Mouse (Mus musculus): ENCODE data around the gene Ear10.
"Not testable (repeated sequence)": the region's sequence is repeated elsewhere in the genome, so short reads cannot be mapped to it uniquely, and the experiment has no call there.

Ear10 gene

DNA sequence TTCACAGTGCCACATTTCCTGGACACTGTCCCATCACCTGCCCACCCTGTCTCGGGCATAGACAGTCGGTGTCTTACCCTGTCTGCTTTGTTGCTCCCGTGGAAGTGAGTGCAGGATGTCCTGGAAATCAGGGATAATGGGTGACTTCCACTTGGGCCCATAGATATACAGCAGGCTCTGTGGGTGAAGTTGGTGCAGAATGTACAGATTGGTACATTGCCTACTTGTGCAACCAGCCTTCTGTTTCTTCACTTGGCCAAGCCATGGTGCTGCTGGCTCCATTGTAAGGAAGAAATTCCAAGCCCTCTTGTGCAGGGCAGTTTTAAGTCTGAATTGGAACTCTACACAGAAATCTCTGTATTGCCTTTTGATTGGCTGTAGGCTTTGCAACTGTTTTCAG is at the start of gene Ear10:
Ear10 (minus strand) TSS at position 101 of the 400 bp plus-strand sequence.
- not testable (repeated sequence) for DNase-seq (ENCODE audit: low spot score)

DNA sequence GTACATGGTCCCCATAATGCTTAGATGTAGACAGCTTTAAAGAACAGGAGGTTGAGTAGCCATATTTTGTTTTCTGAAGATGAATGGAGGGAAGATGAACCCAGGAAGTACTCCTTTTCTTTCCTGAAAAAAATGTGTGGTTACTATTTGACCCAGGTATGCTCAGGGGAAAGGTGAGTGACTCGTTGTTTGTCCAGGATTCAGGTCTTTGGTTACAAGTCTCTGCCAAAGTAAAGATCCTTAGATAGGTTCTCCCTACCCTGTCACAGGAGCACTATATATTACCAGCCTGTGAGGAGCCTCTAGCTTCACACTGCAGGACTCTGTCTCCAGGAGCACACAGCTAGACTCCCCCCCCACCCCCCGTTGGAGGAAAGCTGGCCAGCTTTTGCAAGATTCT is 33.4 kb upstream of the Ear10 start, which contains the start of gene Ang5:
Ang5 (plus strand) TSS at position 301 of the 400 bp plus-strand sequence.
- DNase-seq (ENCODE audit: low spot score), result not testable (repeated sequence)

DNA sequence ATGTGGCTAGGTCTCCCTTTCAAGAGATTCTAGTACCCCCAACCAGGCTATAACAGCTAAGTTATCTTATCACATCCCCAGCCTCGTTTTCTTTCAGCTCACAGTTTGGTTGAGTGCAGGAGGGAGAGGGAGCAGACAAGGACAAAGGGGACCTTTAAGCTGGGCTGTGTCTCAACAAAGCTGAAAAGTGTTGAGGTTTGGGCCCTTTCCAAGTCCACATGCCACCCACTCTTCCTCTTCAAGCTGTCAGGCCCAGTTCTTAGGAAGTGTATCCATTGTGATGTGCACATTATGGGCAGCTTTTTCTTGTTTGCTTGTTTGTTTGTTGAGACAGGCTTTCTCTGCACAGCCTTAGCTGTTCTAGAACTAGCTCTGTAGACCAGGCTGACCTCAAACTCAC is 31.7 kb upstream of the Ear10 start:
- DNase-seq (ENCODE audit: low spot score), result not testable (repeated sequence)

DNA sequence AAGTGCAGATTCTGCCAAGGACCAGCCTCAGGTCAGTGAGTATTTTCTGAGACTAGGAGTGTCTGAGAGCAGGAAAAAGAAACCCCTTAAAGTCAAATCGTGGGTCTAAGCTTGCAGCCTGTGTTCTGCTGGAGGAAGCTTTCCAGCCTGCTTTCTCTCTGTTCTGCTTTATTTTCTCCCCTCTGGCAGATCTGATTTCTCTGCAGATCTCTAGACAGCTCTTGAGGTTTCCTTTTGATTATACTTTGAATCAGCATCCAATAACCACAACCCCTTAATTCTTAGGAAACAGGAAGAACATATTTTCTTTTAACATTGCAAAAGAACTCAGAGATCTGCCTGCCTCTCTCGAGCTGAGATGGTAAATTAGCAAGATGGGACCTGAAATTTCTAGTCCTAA is 30.0 kb upstream of the Ear10 start:
- DNase-seq (ENCODE audit: low spot score), result not testable (repeated sequence)

DNA sequence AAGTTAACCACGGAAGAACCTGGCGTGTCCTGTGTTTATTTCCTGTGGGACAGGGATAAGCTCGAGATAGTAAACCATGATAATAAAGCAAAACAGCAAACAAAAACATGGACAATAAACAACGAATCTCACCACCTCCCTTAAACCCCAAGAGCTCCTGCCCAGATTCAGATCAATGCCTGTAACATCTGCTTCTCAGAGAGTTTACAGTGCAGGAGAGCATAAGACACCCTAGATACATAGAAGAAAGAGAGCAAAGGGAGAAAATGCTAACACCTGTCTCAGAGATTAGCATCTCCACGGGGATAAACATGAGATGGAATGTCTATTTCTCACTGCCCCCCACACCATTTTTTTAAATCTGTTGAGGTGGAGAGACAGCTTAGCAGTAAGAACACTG is 10.0 kb upstream of the Ear10 start:
- not testable (repeated sequence) for DNase-seq (ENCODE audit: low spot score)

DNA sequence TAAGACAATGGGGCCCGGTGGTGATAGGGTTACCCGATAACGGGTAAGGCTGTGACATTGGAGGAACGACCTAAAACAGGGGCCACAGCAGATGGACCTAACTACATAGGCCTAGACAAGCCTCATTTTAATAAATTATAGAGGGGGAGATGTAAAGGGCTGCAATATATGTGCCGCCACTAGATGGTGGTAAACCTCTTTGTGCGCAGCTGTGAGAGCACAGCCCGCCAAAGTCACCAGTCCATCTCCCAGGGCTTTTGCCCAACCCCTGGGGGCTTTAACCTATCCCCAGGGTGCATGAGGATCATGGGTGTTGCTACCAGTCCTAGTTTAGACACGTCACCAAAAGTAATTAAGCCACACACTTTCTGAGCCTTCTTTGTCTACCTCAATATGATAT is 9.6 kb upstream of the Ear10 start:
- DNase-seq (ENCODE audit: low spot score), result peak; percentile 64

DNA sequence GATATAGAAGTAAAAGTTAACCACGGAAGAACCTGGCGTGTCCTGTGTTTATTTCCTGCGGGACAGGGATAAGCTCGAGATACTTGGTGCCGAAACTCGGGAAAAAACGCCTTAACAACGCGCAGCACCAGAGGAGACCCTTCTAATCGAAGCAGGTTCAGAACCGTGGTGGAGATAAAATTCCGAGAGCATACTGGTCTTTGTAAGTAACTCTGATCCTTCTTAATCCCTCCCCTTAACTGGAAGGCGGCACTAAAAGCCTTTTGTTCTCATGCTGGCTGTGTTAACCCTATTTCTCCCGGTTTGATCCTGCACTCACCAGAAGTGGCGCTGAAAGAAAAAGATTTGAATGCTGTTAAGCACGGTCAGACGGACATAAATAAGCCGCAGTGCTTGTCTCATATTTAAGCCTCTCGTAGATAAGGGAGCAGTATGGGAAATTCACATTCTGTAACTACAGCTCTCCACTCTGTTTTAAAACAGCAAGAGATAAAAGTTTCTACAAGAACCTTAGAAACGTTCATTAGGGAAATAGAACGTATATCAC is 2.1 kb upstream of the Ear10 start:
- DNase-seq (ENCODE audit: low spot score), result peak; percentile 42

DNA sequence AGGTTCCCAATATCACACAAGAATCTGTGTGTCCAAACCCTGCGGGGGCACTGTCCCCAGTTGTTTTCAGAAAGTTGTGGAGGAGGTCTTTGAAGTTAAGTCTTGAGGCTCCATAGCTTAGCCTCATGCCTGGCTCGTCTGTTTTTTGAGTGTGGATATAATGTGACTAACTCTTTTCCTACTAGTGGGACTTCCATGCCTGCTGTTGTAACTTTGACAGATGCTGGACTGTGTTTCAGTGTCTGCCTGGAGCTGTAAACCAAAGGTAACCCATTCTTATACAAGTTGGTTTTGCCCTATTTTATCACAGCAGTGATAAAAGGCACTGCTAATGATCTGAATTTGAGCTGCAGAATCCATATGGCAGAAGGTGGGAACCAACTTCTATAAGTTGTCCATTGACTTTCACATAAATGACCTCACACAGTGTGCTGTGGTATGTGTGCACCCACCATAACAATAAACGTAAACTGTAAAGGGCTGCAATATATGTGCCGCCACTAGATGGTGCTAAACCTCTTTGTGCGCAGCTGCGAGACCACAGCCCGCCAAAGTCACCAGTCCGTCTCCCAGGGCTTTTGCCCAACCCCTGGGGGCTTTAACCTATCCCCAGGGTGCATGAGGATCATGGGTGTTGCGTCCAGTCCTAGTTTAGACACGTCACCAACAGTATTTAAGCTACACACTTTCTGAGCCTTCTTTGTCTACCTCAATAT is 1.5 kb upstream of the Ear10 start, which contains the start of gene Gm8113:
Gm8113 (plus strand) TSS at position 703 of the 716 bp plus-strand sequence.
- DNase-seq (ENCODE audit: low spot score), result peak; percentile 89

DNA sequence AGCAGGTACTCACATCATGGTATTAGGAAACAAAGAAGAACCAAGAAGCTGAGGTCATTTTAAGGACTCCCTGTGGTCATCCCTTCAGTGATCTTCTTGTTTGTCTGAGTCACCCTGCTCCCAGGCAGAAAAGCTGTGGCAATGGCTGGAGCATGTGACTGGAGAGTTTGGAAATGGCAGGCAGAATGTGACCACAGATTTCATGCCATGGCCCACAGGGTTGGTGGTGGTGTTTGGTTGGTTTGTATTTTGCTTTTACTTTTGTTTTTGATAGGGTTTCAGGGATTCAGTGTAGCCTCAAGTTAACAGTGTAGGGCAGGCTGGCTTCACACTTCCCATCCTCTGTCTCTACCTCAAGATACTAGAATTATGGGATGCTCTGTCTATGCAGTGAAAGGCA is 5.1 kb downstream of the Ear10 start:
- not testable (repeated sequence) for DNase-seq (ENCODE audit: low spot score)

DNA sequence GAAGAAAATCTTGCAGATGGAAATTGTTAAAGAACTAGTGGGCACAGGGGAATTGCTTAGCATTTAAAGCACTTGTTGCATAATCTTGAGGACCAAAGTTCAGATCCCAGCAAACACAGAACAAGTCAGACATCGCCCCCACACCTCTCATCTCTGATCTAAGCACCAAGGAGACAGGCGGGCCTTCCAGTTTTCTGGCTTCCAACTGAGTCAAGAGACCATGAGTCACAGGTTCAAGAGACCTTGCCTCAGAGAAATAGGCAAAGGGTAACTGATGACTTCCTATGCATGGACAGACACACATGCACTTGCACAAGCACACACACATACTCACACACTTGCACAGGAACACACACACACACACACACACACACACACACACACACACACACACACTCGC is 24.8 kb downstream of the Ear10 start:
- not testable (repeated sequence) for DNase-seq (ENCODE audit: low spot score)

DNA sequence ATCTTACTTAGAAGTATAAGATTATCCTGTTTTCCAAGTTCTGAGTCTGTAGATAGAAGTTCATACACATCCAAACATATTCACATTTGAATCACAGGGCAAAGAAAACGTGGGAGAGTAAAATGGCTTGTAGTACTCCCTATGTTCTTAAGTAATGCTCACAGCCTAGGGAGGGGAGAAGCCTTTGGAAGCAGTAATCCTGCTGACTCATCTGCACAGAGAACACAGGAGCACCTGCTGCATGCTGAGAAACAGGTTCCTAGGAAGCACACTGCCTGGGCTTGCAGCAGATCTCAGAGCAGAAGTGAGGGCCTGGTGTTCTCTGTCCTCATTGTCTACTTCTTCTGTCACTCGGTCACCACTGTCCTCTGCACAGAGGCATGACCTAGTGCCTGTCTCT is 28.0 kb downstream of the Ear10 start:
- not testable (repeated sequence) for DNase-seq (ENCODE audit: low spot score)

DNA sequence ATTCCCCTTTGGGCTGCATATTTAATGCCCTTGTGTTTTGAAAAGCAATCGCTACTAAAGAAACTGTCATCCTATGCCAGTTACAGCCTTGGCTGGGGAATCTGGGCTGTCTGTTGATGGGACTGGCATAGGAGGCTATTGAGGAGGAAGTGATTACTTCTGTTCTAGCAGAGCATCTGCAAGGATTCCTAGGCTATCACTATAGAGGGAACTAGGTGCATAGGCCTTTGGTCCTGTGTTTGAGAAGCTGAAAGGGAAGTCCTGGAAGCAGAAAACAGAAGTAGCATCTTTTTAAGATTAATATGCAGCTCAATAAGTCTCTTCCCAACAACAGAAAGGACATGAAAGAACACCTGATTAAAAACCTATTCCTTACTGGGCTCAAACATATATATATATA is 32.1 kb downstream of the Ear10 start:
- not testable (repeated sequence) for DNase-seq (ENCODE audit: low spot score)

DNA sequence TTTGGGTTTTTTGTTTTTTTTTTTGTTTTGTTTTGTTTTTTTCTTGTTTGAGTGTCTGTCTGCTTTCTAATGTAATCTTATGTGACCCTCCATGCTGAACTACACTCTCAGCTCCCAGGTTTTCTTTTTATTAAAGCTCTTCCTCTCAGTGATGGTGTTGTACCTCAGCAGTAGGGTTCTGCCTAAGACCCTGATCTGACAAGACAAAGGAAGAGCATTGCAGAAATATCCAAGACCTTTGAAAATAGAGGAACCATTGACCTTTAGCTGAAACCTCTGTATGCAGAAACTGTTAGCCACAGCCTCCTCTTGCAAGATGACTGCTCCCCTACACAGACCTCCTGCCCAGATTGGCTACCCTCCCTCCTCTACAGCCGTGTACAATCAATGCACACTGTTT is 37.1 kb downstream of the Ear10 start:
- DNase-seq (ENCODE audit: low spot score), result not testable (repeated sequence)

DNA sequence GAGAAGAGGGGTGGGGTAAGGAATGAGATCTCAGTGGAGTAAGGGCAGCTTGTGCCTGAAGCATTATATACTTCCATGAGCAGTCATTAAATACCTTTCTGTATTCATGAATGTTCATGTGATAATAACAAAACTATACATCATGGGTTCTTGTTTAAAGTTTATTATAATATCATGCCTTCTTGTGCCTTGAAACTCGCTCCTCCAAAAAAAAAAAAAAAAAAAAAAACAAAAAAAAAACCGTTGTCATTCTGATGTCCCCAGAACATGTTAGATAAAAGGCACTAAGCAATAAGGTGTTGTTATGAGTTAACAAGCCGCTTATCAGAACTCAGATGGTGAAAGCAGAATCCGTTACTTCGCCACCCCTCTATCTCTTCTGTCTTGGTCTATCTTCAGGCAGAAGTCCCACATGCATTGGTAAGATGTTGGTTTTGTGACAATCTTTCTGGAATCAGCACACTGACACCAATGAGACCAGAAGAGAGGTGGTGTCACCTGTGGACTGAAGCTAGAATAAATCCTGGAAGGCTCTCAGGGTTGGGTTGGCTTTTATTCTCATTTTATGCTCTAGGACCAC is 43.3 kb downstream of the Ear10 start:
- DNase-seq (ENCODE audit: low spot score), result not testable (repeated sequence)

DNA sequence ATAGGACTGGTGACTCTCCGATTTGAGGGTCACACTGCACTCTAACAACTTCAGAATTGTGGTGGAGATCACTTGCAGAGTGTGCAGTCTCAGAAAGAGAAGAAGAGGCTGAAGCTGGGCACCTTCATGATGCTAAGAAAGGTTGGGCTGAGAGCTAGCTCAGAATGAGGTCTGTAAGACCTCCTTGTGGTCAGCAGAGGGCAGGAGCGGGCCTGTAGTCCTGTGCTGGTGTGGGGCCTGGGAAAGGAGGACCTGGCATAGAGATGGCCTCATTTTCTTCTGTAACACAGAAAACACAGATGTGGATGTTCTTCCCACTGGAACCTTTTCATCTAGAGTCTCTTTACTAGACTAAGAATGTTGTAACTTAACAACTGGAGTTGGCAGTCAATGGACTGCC is 45.6 kb downstream of the Ear10 start:
- not testable (repeated sequence) for DNase-seq (ENCODE audit: low spot score)

DNA sequence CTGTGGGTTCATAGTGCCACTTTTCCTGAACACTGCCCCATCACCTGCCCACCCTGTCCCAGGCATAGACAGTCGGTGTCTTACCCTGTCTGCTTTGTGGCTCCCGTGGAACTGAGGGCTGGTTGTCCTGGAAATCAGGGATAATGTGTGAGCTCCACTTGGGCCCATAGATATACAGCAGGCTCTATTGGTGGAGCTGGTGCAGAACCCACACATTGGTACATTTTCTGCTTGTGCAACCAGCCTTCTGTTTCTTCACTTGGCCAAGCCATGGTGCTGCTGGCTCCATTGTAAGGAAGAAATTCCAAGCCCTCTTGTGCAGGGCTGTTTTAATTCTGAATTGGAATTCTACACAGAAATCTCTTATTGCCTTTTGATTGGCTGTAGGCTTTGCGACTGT is 47.9 kb downstream of the Ear10 start, which contains the start of gene Ear1:
Ear1 (minus strand) TSS at position 101 of the 400 bp plus-strand sequence.
- not testable (repeated sequence) for DNase-seq (ENCODE audit: low spot score)

DNA sequence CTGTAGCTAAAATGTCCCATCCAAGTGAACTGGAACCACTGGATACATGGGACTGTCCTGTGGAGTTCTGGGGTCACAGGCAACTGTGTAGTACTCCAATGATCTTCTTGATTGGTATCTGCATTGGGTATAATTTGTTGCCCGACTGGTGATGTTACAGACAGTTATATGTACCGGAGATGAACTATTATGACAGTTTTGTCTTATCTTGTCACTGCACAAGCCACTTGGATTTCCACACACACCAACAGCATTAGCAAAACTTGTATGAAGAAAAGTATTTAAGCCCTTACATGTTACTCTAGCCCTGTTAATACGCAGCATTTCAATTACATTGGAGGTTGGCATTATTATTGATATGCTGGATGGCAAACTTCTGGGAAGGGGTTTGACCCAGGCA is 48.5 kb downstream of the Ear10 start:
- DNase-seq (ENCODE audit: low spot score), result not testable (repeated sequence)
